Mouse (Mus musculus) C2C12 (cell line): ENCODE results near the gene Srrd. TPM values are rescaled to one million over a fixed set of nuclear protein-coding genes. Genes with fewer than 3 reads are reported as not detected.

ENCODE experiments used
- H3K27me3 ChIP-seq: one replicate; pipeline ENCODE4 v1.6.1; 2011; ENCODE audit not compliant: control insufficient read depth, insufficient read depth, insufficient read length
- H3K36me3 ChIP-seq: one replicate; pipeline ENCODE4 v1.6.1; 2011; ENCODE audit not compliant: control insufficient read depth, insufficient read depth
- H3K4me3 ChIP-seq: one replicate; pipeline ENCODE4 v1.5.1; 2011; ENCODE audit warnings: mild to moderate bottlenecking, control low read depth; ENCODE audit not compliant: poor library complexity, insufficient read depth, severe bottlenecking
- H3K79me2 ChIP-seq: one replicate; pipeline ENCODE4 v1.6.1; 2011; ENCODE audit not compliant: control insufficient read depth, insufficient read depth
- H3K79me3 ChIP-seq: one replicate; pipeline ENCODE4 v1.6.1; 2011; ENCODE audit warnings: low read depth, control low read depth
- H3ac ChIP-seq: one replicate; pipeline ENCODE3; 2011; ENCODE audit warnings: low read depth; ENCODE audit not compliant: control insufficient read depth, insufficient read length
- CEBPB ChIP-seq: IDR thresholded peaks from one replicate; pipeline ENCODE4 v1.6.1; 2011; ENCODE audit warnings: low read depth, mild to moderate bottlenecking, control low read depth, moderate library complexity
- CTCF ChIP-seq: IDR thresholded peaks from one replicate; pipeline ENCODE4 v1.5.1; 2011; ENCODE audit not compliant: control insufficient read depth, insufficient read depth, insufficient read length
- FOSL1 ChIP-seq: IDR thresholded peaks from one replicate; pipeline ENCODE4 v1.8.0; 2011; ENCODE audit warnings: mild to moderate bottlenecking, low read length; ENCODE audit not compliant: poor library complexity, insufficient read depth, severe bottlenecking
- MAX ChIP-seq: IDR thresholded peaks from one replicate; pipeline ENCODE4 v1.6.1; 2011; ENCODE audit warnings: mild to moderate bottlenecking, control low read depth
- MYOD1 ChIP-seq: IDR thresholded peaks from one replicate; pipeline ENCODE4 v1.6.1; 2011; ENCODE audit warnings: low read depth; ENCODE audit not compliant: control insufficient read depth, insufficient read length
- MYOG ChIP-seq: IDR thresholded peaks from one replicate; pipeline ENCODE4 v1.6.1; 2011; ENCODE audit not compliant: control insufficient read depth, insufficient read length; ENCODE audit errors: extremely low read depth
- USF1 ChIP-seq: IDR thresholded peaks from one replicate; pipeline ENCODE4 v1.6.1; 2011; ENCODE audit warnings: low read depth, mild to moderate bottlenecking, control low read depth, moderate library complexity
- polyA plus RNA-seq: library from polyadenylated mRNA; unstranded; fragments of >200 nt; fragmentation: generic; extraction: Trizol; gene quantifications from one replicate; pipeline ENCODE4 v1.2.1, GENCODE M21; 2012; ENCODE audit warnings: missing spikeins

Gene Srrd
- polyA plus RNA-seq, 1 experiment, result 26.2 TPM

DNA sequence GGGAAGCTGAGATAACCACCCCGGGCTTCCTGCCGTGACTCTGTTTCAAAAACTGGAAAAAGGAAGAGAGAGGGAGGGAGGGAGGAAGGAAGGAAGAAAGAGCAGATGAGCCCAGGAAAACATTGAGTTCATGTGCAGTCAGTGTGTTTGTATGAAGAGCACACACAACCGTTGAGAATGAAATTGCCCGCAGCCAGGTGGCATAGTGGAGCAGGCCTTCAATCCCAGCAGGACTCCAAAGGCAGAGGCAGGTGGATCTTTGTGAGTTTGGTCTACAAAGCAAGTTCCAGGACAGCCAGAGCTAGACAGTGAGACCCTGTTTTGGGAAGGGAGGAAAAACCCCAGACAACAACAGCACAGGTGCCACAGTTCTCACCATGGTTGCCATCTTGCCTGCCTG is 24.5 kb upstream of the Srrd start:
- H3K4me3 ChIP-seq, result no peak overlapping the region
- peaks cover 18% of the 10 kb centered on the region for H3K79me2 ChIP-seq
- H3K36me3 ChIP-seq, result peaks cover 25% of the 10 kb centered on the region
- H3K27me3 ChIP-seq, result no peaks in the 10 kb centered on the region
- TF ChIP-seq MYOG, result no peak
- no peak for TF ChIP-seq MAX
- no peak for TF ChIP-seq FOSL1
- no peak for TF ChIP-seq CTCF
- no peak for TF ChIP-seq USF1
- TF ChIP-seq CEBPB, result no peak
- TF ChIP-seq MYOD1, result no peak
- H3K79me3 ChIP-seq, result no peaks in the 10 kb centered on the region
- no peak overlapping the region for H3ac ChIP-seq

DNA sequence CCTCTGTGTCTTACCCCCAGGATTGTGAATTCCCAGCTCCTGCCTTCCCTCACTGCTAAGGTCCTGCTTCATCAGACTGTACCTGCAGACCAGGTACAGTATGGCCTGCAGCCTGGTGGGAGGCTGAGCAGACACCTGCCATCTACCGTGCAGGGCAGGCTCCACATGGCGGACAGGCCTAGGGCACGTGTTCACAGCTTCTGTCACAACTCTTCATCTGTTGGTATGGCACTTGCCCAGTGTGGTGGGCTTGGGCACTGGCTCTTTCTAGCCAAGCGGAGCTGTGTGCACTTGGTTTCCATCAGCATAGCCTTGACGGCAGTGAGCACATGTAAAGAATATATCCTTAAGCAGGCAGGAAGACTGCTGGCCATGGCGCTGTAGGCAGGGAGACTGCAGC is 24.0 kb upstream of the Srrd start:
- no peak for TF ChIP-seq MYOG
- TF ChIP-seq MYOD1, result no peak
- no peak for TF ChIP-seq FOSL1
- TF ChIP-seq CTCF, result no peak
- TF ChIP-seq USF1, result no peak
- TF ChIP-seq CEBPB, result no peak
- no peak for TF ChIP-seq MAX
- Histone ChIP-seq H3K36me3 (peaks cover 25% of the 10 kb centered on the region), H3K79me3 (no peaks in the 10 kb centered on the region), H3K27me3 (no peaks in the 10 kb centered on the region), H3K4me3 (no peak overlapping the region), H3K79me2 (peaks cover 18% of the 10 kb centered on the region), H3ac (no peak overlapping the region)

DNA sequence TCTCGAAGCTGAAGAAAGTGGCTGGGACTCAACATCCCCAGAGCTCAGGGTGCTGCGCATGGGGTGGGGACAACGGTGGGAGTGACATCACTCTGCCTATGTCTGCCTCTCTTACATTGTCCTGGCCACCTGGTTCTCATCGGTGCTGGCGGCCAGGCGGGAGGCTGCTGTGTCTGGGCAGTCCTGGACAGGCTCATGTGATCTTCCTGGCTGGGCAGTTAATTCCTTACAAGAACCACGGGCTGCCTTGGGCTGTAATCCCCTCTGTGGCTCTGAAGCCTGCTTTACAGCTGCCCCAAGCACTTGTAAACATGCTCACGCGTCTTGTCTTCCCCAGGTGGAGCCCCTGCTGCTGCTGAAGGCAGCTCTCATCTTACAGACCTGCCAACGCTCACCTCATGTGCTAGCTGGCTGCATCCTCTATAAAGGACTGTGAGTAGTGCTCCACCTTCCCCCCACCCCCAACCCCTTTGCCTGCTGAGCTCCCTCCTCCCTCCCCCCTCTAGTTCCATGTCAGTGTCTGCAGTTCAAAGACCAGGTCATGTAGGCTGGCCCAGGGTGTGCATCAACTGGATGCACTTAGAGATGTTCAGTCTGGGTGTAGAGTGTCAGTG is 21.5 kb upstream of the Srrd start:
- Histone ChIP-seq H3K79me3 (no peaks in the 10 kb centered on the region), H3K4me3 (no peak overlapping the region), H3K36me3 (peaks cover 12% of the 10 kb centered on the region), H3ac (no peak overlapping the region), H3K27me3 (no peaks in the 10 kb centered on the region), H3K79me2 (peaks cover 7% of the 10 kb centered on the region)
- no peak for TF ChIP-seq USF1
- no peak for TF ChIP-seq CTCF
- no peak for TF ChIP-seq MAX
- no peak for TF ChIP-seq MYOD1
- no peak for TF ChIP-seq CEBPB
- TF ChIP-seq FOSL1, result no peak
- no peak for TF ChIP-seq MYOG

DNA sequence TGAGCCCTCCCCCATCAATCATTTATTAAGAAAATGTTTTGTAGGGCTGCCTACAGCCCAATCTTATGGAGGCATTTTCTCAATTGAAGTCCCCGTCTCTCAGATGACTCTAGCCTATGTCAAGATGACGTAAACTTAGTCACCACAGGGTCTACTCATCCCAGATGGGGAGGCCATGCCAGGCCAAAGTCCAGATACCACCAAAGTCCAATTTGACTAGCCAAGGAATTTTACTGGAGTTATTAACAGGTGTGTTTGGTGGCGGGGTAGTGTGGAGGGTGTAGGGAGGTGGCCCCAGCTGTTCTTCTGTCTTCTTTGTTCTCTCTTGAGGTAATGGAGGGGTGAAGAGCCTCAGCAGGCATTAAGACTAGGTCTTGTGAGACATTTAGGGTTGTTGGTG is 17.2 kb upstream of the Srrd start:
- Histone ChIP-seq H3ac (no peak overlapping the region), H3K79me3 (no peaks in the 10 kb centered on the region), H3K27me3 (no peaks in the 10 kb centered on the region), H3K4me3 (no peak overlapping the region), H3K36me3 (no peaks in the 10 kb centered on the region), H3K79me2 (no peaks in the 10 kb centered on the region)
- TF ChIP-seq FOSL1 (no peak), CTCF (no peak), CEBPB (no peak), MAX (no peak), USF1 (no peak), MYOG (no peak), MYOD1 (no peak)

DNA sequence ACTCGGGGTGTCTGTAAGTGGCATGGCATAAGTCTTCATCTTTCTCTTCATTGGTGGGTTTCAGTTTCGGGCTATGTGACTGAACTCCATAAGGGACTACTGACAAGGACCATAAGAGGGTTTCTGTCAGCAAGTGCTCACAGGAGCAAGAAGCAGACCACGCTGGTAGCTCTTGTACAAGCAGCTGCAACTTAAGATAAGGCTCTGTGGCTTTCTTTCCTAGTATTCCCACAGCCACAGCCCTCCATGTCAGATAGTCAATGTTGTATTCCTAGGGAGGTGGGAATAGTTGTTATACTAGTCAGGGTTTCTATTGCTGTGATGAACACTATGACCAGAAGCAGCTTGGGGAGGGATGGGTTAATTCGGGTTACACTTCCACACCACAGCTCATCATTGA is 16.7 kb upstream of the Srrd start:
- H3K4me3 ChIP-seq, result no peak overlapping the region
- no peaks in the 10 kb centered on the region for H3K27me3 ChIP-seq
- H3K36me3 ChIP-seq, result no peaks in the 10 kb centered on the region
- no peaks in the 10 kb centered on the region for H3K79me2 ChIP-seq
- TF ChIP-seq FOSL1 (no peak), CTCF (no peak), MYOD1 (no peak), MYOG (no peak), CEBPB (no peak), USF1 (no peak), MAX (no peak)
- H3K79me3 ChIP-seq, result no peaks in the 10 kb centered on the region
- H3ac ChIP-seq, result no peak overlapping the region

DNA sequence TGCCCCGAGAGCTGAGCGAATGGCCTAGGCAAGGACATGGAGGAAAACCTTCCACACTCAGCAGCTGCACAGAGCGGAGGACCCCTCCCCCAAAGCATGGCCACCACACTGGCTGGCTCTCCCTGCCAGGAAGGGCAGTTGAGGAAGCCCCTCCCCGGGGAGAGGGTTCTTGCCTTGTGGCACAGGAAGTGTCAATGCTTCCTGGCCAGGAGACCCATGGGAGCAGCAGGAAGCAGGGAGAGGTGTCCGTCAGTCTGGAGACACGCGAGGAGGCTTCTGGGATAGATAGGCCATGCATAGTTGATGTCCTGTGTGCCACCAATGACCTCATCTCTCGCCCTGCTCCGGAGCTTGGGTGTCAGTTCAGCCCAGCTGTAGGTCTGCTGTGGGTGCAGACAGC is 13.5 kb upstream of the Srrd start:
- H3K4me3 ChIP-seq, result no peak overlapping the region
- no peak overlapping the region for H3ac ChIP-seq
- H3K79me2 ChIP-seq, result no peaks in the 10 kb centered on the region
- no peaks in the 10 kb centered on the region for H3K27me3 ChIP-seq
- no peaks in the 10 kb centered on the region for H3K79me3 ChIP-seq
- TF ChIP-seq MAX, result no peak
- no peak for TF ChIP-seq MYOG
- no peak for TF ChIP-seq CTCF
- TF ChIP-seq USF1, result no peak
- TF ChIP-seq MYOD1, result no peak
- no peak for TF ChIP-seq FOSL1
- no peak for TF ChIP-seq CEBPB
- H3K36me3 ChIP-seq, result no peaks in the 10 kb centered on the region
